Mouse (Mus musculus) intestine, postnatal 0 days (tissue): ENCODE measurements around the gene Krt83. TPM values are rescaled to one million over a fixed set of nuclear protein-coding genes. Genes with fewer than 3 reads are reported as not detected.
"Not testable (repeated sequence)": the region's sequence is repeated elsewhere in the genome, so short reads cannot be mapped to it uniquely, and the experiment has no call there.

Experiments
- ATAC-seq: fragments of 200-750 bp; cut with Nextera tagmentation; 2 replicates; pipeline ENCODE4 v1.8.0; 2017; ENCODE audit warnings: mild to moderate bottlenecking, moderate TSS enrichment, moderate library complexity
- H3K27ac ChIP-seq: fragments of 300-500 bp; sonication (generic); 2 replicates; pipeline ENCODE4 v1.5.1; 2014; ENCODE audit warnings: mild to moderate bottlenecking, low read depth, low read length, moderate library complexity
- H3K27me3 ChIP-seq: fragments of 300-500 bp; sonication (generic); replicated peaks from 2 replicates; pipeline ENCODE4 v1.6.1; 2014; ENCODE audit warnings: low read length, mixed read lengths; ENCODE audit not compliant: control insufficient read depth, insufficient read depth
- H3K36me3 ChIP-seq: fragments of 300-500 bp; sonication (generic); 2 replicates; pipeline ENCODE4 v1.6.1; 2014; ENCODE audit warnings: mild to moderate bottlenecking, moderate library complexity; ENCODE audit not compliant: control insufficient read depth, insufficient read depth
- H3K4me1 ChIP-seq: fragments of 300-500 bp; sonication (generic); replicated peaks from 2 replicates; pipeline ENCODE4 v1.6.1; 2014; ENCODE audit warnings: antibody characterized with exemption, low read length, mixed read lengths; ENCODE audit not compliant: control insufficient read depth, insufficient read depth
- H3K4me2 ChIP-seq: fragments of 300-500 bp; sonication (generic); replicated peaks from 2 replicates; pipeline ENCODE4 v1.6.1; 2014; ENCODE audit warnings: low read depth, mild to moderate bottlenecking, moderate library complexity
- H3K4me3 ChIP-seq: fragments of 300-500 bp; sonication (generic); 2 replicates; pipeline ENCODE4 v1.5.1; 2014; ENCODE audit warnings: low read depth, low read length
- H3K9ac ChIP-seq: fragments of 300-500 bp; sonication (generic); 2 replicates; pipeline ENCODE4 v1.6.1; 2014; ENCODE audit warnings: mild to moderate bottlenecking, low read depth, low read length
- H3K9me3 ChIP-seq: fragments of 300-500 bp; sonication (generic); 2 replicates; pipeline ENCODE4 v1.6.1; 2016; ENCODE audit warnings: mixed run types; ENCODE audit not compliant: control insufficient read depth
- CTCF ChIP-seq: sonication (generic); IDR thresholded peaks from 2 replicates; pipeline ENCODE4 v1.5.1; 2016; ENCODE audit warnings: low read depth, mild to moderate bottlenecking, control low read depth, antibody characterized with exemption, moderate library complexity
- WGBS: fragments of 180-500 bp; shearing (Covaris S2); extraction: QIAGEN DNeasy Blood & Tissue Kit; methylation state at CpG from one replicate; pipeline ENCODE4 v1.1.7; 2014; 5-methylcytosine and 5-hydroxymethylcytosine counted together
- polyA plus RNA-seq: library from polyadenylated mRNA; unstranded; fragments of >200 nt; fragmentation: Nextera tagmentation; extraction: Ambion mirVana; gene quantifications from 2 replicates; pipeline ENCODE4 v1.2.1, GENCODE M21; 2015

The Krt83 gene
- polyA plus RNA-seq, 1 experiment from 2014 or later, result not detected

- Histone ChIP-seq H3K27ac (no peak overlapping the region), H3K4me2 (no peak overlapping the region), H3K4me3 (no peak overlapping the region), H3K9me3 (no peaks in the 10 kb centered on the region), H3K9ac (no peak overlapping the region), H3K36me3 (no peaks in the 10 kb centered on the region), H3K4me1 (no peaks in the 10 kb centered on the region), H3K27me3 (no peaks in the 10 kb centered on the region)
- TF ChIP-seq CTCF, result peak; percentile 93
- WGBS, result 18% methylated on average over 2 of the region's 2 CpGs
- no peak for ATAC-seq
These were observed 28.5 kb upstream of the Krt83 start for GRCm38 (mm10) chr15:101519792-101520191.

GRCm38 (mm10) chr15:101517161-101517560 lies 25.8 kb upstream of the Krt83 start, which contains the start of gene Gm49425:
Gm49425 (minus strand) TSS chr15:101517261.
- H3K9me3 ChIP-seq, H3K36me3 ChIP-seq, H3K4me1 ChIP-seq, H3K27ac ChIP-seq, H3K4me2 ChIP-seq, ATAC-seq, H3K27me3 ChIP-seq, H3K4me3 ChIP-seq, H3K9ac ChIP-seq: not testable (repeated sequence)
- 71% methylated on average over 2 of the region's 2 CpGs for WGBS

- no peak for ATAC-seq
- no peak for TF ChIP-seq CTCF
- Histone ChIP-seq H3K27me3 (no peaks in the 10 kb centered on the region), H3K27ac (no peak overlapping the region), H3K4me2 (no peak overlapping the region), H3K4me1 (no peaks in the 10 kb centered on the region), H3K9me3 (no peaks in the 10 kb centered on the region), H3K36me3 (no peaks in the 10 kb centered on the region), H3K9ac (no peak overlapping the region), H3K4me3 (no peak overlapping the region)
- WGBS, result 67% methylated on average over 9 of the region's 9 CpGs
These were observed 16.9 kb upstream of the Krt83 start for GRCm38 (mm10) chr15:101508247-101508646.

DNA sequence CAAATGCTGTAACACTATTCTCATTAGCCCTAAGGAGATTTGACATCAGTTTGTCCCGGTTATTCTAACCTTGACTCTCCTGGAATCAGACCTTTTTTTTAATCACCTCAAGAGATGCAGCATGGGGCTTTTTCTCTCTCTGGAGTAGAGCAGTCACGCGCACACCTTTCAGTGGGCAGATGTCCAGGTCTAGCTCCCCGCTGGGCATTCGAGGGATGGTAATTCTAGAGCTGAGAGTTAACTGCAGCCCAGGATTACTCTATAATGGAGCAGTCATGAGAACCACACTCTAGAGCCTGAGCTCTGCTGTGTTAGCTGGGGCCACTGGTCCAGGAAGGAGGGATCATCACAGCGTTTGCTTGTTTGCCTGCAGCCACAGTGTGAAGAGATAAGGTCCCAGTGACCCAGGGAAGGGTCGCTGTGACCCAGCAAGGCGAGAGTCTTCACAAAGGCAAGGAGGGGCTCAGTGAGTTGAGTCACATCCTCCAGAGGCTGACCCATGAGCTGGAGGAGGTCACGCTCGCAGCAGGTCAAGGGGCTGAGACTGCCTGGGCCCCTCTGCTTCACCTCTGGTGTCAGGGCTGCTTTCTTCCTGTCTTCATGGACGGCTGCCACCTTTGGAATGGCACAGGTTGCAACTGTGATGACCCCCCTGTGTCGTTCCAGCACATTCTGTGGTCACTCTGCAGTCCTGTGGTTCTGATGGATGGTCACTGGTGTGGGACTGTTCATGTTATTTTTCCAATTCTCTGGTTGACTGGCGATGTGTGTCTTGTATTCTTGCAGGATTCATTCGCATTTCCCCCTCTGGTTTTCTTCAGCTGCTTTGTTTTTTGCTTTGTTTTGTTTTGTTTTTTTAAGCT lies 15.8 kb upstream of the Krt83 start:
- ATAC-seq, result no peak
- H3K27ac ChIP-seq, result no peak overlapping the region
- no peaks in the 10 kb centered on the region for H3K27me3 ChIP-seq
- WGBS, result 49% methylated on average over 14 of the region's 14 CpGs
- H3K9ac ChIP-seq, result no peak overlapping the region
- H3K4me2 ChIP-seq, result no peak overlapping the region
- no peaks in the 10 kb centered on the region for H3K36me3 ChIP-seq
- TF ChIP-seq CTCF, result no peak
- no peak overlapping the region for H3K4me3 ChIP-seq
- no peaks in the 10 kb centered on the region for H3K9me3 ChIP-seq
- no peaks in the 10 kb centered on the region for H3K4me1 ChIP-seq

GRCm38 (mm10) chr15:101497181-101497580 lies 5.9 kb upstream of the Krt83 start:
- WGBS, result 52% methylated on average over 2 of the region's 2 CpGs
- peak; percentile 41; the same call in 1 of the 2 replicates for ATAC-seq
- no peaks in the 10 kb centered on the region for H3K4me1 ChIP-seq

GRCm38 (mm10) chr15:101495266-101495665 lies 4.0 kb upstream of the Krt83 start:
- no peak for ATAC-seq
- Histone ChIP-seq H3K27ac (no peak overlapping the region), H3K27me3 (no peaks in the 10 kb centered on the region), H3K9ac (no peak overlapping the region), H3K4me1 (no peaks in the 10 kb centered on the region), H3K9me3 (no peaks in the 10 kb centered on the region), H3K4me3 (no peak overlapping the region), H3K36me3 (no peaks in the 10 kb centered on the region), H3K4me2 (no peak overlapping the region)
- no peak for TF ChIP-seq CTCF
- 80% methylated on average over 8 of the region's 8 CpGs for WGBS

More at GRCm38 (mm10) chr15:101497181-101497580, 5.9 kb upstream of the Krt83 start:
- no peak overlapping the region for H3K4me2 ChIP-seq
- no peak overlapping the region for H3K9ac ChIP-seq
- H3K9me3 ChIP-seq, result no peaks in the 10 kb centered on the region
- H3K27ac ChIP-seq, result no peak overlapping the region
- no peaks in the 10 kb centered on the region for H3K27me3 ChIP-seq
- H3K4me3 ChIP-seq, result no peak overlapping the region
- TF ChIP-seq CTCF, result peak; percentile 79
- H3K36me3 ChIP-seq, result no peaks in the 10 kb centered on the region
